Mouse (Mus musculus) heart, embryonic 12.5 days (tissue): ENCODE measurements around the gene Dock7. TPM values are rescaled to one million over a fixed set of nuclear protein-coding genes. Genes with fewer than 3 reads are reported as not detected.
"Not testable (repeated sequence)": the region's sequence is repeated elsewhere in the genome, so short reads cannot be mapped to it uniquely, and the experiment has no call there.

Source experiments
- ATAC-seq: fragments of 200-750 bp; cut with Nextera tagmentation; 2 replicates; pipeline ENCODE4 v1.8.0; 2017; ENCODE audit warnings: moderate TSS enrichment, moderate library complexity; ENCODE audit not compliant: insufficient number of reproducible peaks, low FRiP score
- H3K27ac ChIP-seq: fragments of 300-500 bp; sonication (generic); 2 replicates; pipeline ENCODE4 v1.5.1; 2016; ENCODE audit warnings: mild to moderate bottlenecking, moderate library complexity; ENCODE audit not compliant: poor library complexity, severe bottlenecking
- H3K27me3 ChIP-seq: fragments of 300-500 bp; sonication (generic); replicated peaks from 2 replicates; pipeline ENCODE4 v1.6.1; 2016; ENCODE audit warnings: mild to moderate bottlenecking, moderate library complexity
- H3K36me3 ChIP-seq: fragments of 300-500 bp; sonication (generic); 2 replicates; pipeline ENCODE4 v1.6.1; 2016; ENCODE audit warnings: mild to moderate bottlenecking, moderate library complexity
- H3K4me1 ChIP-seq: fragments of 300-500 bp; sonication (generic); replicated peaks from 2 replicates; pipeline ENCODE4 v1.6.1; 2016; ENCODE audit warnings: mild to moderate bottlenecking
- H3K4me2 ChIP-seq: fragments of 300-500 bp; sonication (generic); 2 replicates; pipeline ENCODE4 v1.6.1; 2016; ENCODE audit warnings: mild to moderate bottlenecking, moderate library complexity
- H3K4me3 ChIP-seq: fragments of 300-500 bp; sonication (generic); 2 replicates; pipeline ENCODE4 v1.5.1; 2016; ENCODE audit warnings: mild to moderate bottlenecking
- H3K9ac ChIP-seq: fragments of 300-500 bp; sonication (generic); 2 replicates; pipeline ENCODE4 v1.6.1; 2016; ENCODE audit warnings: mild to moderate bottlenecking, moderate library complexity
- H3K9me3 ChIP-seq: fragments of 300-500 bp; sonication (generic); replicated peaks from 2 replicates; pipeline ENCODE4 v1.6.1; 2016; ENCODE audit warnings: mild to moderate bottlenecking, moderate library complexity
- WGBS: fragments of 180-500 bp; shearing (Covaris S2); methylation state at CpG from one replicate; pipeline ENCODE4 v1.1.7; 2016; 5-methylcytosine and 5-hydroxymethylcytosine counted together
- polyA plus RNA-seq: library from polyadenylated mRNA; unstranded; fragments of >200 nt; fragmentation: Nextera tagmentation; extraction: Ambion mirVana; gene quantifications from 2 replicates; pipeline ENCODE4 v1.2.1, GENCODE M21; 2016

The Dock7 gene
- polyA plus RNA-seq, 1 experiment from 2014 or later, result 43.4 TPM

GRCm38 (mm10) chr4:98938210-98938609 is 182.5 kb downstream of the Dock7 start:
- H3K4me3 ChIP-seq, H3K27me3 ChIP-seq, H3K4me2 ChIP-seq, H3K9ac ChIP-seq, ATAC-seq, H3K27ac ChIP-seq, H3K9me3 ChIP-seq, H3K4me1 ChIP-seq: not testable (repeated sequence)
- WGBS, result 87% methylated on average over 6 of the region's 6 CpGs
- peaks cover 59% of the 10 kb centered on the region for H3K36me3 ChIP-seq

- 73% methylated on average over 6 of the region's 6 CpGs for WGBS
- no peak for ATAC-seq
- Histone ChIP-seq H3K4me2 (no peak overlapping the region), H3K9ac (no peak overlapping the region), H3K36me3 (peaks cover 59% of the 10 kb centered on the region), H3K4me1 (no peaks in the 10 kb centered on the region), H3K9me3 (no peaks in the 10 kb centered on the region), H3K4me3 (no peak overlapping the region), H3K27me3 (no peaks in the 10 kb centered on the region), H3K27ac (no peak overlapping the region)
Measured at GRCm38 (mm10) chr4:98936036-98936435, 184.7 kb downstream of the Dock7 start.

GRCm38 (mm10) chr4:98925250-98925781 is 195.4 kb downstream of the Dock7 start:
- H3K27me3 ChIP-seq, result no peaks in the 10 kb centered on the region
- H3K4me2 ChIP-seq, result peak overlapping the region; percentile 92
- H3K9me3 ChIP-seq, result no peaks in the 10 kb centered on the region
- no peak for ATAC-seq
- H3K4me3 ChIP-seq, result peak overlapping the region; percentile 71
- H3K27ac ChIP-seq, result no peak overlapping the region
- H3K9ac ChIP-seq, result peak overlapping the region; percentile 54; the same call in 1 of the 2 replicates
- 24% methylated on average over 6 of the region's 6 CpGs for WGBS
- peaks cover 13% of the 10 kb centered on the region for H3K4me1 ChIP-seq
- H3K36me3 ChIP-seq, result peaks cover 6% of the 10 kb centered on the region; the same call in 1 of the 2 replicates

GRCm38 (mm10) chr4:98924906-98925178 is 195.9 kb downstream of the Dock7 start:
- H3K9me3 ChIP-seq, result no peaks in the 10 kb centered on the region
- peak overlapping the region; percentile 71 for H3K4me3 ChIP-seq
- peaks cover 3% of the 10 kb centered on the region; the same call in 1 of the 2 replicates for H3K36me3 ChIP-seq
- peaks cover 13% of the 10 kb centered on the region for H3K4me1 ChIP-seq
- peak overlapping the region; percentile 92 for H3K4me2 ChIP-seq
- peak overlapping the region; percentile 99 for H3K27ac ChIP-seq
- WGBS, result 0% methylated on average over 2 of the region's 2 CpGs
- H3K27me3 ChIP-seq, result no peaks in the 10 kb centered on the region
- peak overlapping the region; percentile 84 for H3K9ac ChIP-seq
- no peak for ATAC-seq

GRCm38 (mm10) chr4:98924071-98924905 is 196.4 kb downstream of the Dock7 start:
- under 1% methylated on average over 63 of the region's 66 CpGs for WGBS
- peak overlapping the region; percentile 71 for H3K4me3 ChIP-seq
- H3K9ac ChIP-seq, result peak overlapping the region; percentile 84
- H3K36me3 ChIP-seq, result peaks cover 3% of the 10 kb centered on the region; the same call in 1 of the 2 replicates
- ATAC-seq, result peak; percentile 20
- H3K4me1 ChIP-seq, result peaks cover 13% of the 10 kb centered on the region
- no peaks in the 10 kb centered on the region for H3K27me3 ChIP-seq
- no peaks in the 10 kb centered on the region for H3K9me3 ChIP-seq
- H3K4me2 ChIP-seq, result peak overlapping the region; percentile 92
- peak overlapping the region; percentile 99 for H3K27ac ChIP-seq

- H3K4me3 ChIP-seq, result peak within 1 kb of the TSS; percentile 71
- H3K27me3 ChIP-seq, result no peaks in the 10 kb centered on the region
- ATAC-seq, result peak; percentile 50
- H3K36me3 ChIP-seq, result no peaks in the 10 kb centered on the region
- under 1% methylated on average over 67 of the region's 67 CpGs for WGBS
- peak within 1 kb of the TSS; percentile 92 for H3K4me2 ChIP-seq
- H3K27ac ChIP-seq, result peak within 1 kb of the TSS; percentile 99
- no peaks in the 10 kb centered on the region for H3K9me3 ChIP-seq
- H3K4me1 ChIP-seq, result peaks cover 13% of the 10 kb centered on the region
- peak within 1 kb of the TSS; percentile 89 for H3K9ac ChIP-seq
Measured at GRCm38 (mm10) chr4:98923568-98924070, 197.1 kb downstream of the Dock7 start, which contains the start of gene Usp1. Gene Usp1, plus strand, starts transcription at chr4:98923810.

GRCm38 (mm10) chr4:98922643-98923567 is 197.8 kb downstream of the Dock7 start:
- Histone ChIP-seq H3K9me3 (no peaks in the 10 kb centered on the region), H3K27ac (peak overlapping the region; percentile 99), H3K9ac (peak overlapping the region; percentile 89), H3K4me3 (peak overlapping the region; percentile 71), H3K4me1 (peaks cover 13% of the 10 kb centered on the region), H3K4me2 (peak overlapping the region; percentile 92), H3K36me3 (no peaks in the 10 kb centered on the region), H3K27me3 (no peaks in the 10 kb centered on the region)
- under 1% methylated on average over 53 of the region's 53 CpGs for WGBS
- ATAC-seq, result peak; percentile 95

GRCm38 (mm10) chr4:98922061-98922642 is 198.6 kb downstream of the Dock7 start:
- Histone ChIP-seq H3K27me3 (no peaks in the 10 kb centered on the region), H3K4me3 (peak overlapping the region; percentile 71), H3K36me3 (no peaks in the 10 kb centered on the region), H3K27ac (peak overlapping the region; percentile 92), H3K9me3 (no peaks in the 10 kb centered on the region), H3K4me1 (peaks cover 13% of the 10 kb centered on the region), H3K4me2 (peak overlapping the region; percentile 92), H3K9ac (peak overlapping the region; percentile 89)
- ATAC-seq, result no peak
- 14% methylated on average over 18 of the region's 18 CpGs for WGBS

- Histone ChIP-seq H3K27me3 (no peaks in the 10 kb centered on the region), H3K9ac (no peak overlapping the region), H3K27ac (no peak overlapping the region), H3K4me1 (peaks cover 12% of the 10 kb centered on the region), H3K36me3 (no peaks in the 10 kb centered on the region), H3K9me3 (no peaks in the 10 kb centered on the region), H3K4me2 (no peak overlapping the region), H3K4me3 (no peak overlapping the region)
- no peak for ATAC-seq
- WGBS, result 78% methylated on average over 4 of the region's 4 CpGs
Measured at GRCm38 (mm10) chr4:98920896-98921295, 199.8 kb downstream of the Dock7 start.

- no peaks in the 10 kb centered on the region for H3K27me3 ChIP-seq
- no peaks in the 10 kb centered on the region for H3K9me3 ChIP-seq
- H3K27ac ChIP-seq, result no peak overlapping the region
- no peak overlapping the region for H3K4me3 ChIP-seq
- no peak overlapping the region for H3K4me2 ChIP-seq
- H3K36me3 ChIP-seq, result no peaks in the 10 kb centered on the region
- no peak overlapping the region for H3K9ac ChIP-seq
- no peak for ATAC-seq
- 74% methylated on average over 1 of the region's 1 CpGs for WGBS
- H3K4me1 ChIP-seq, result 0 out of 2 replicates have a peak, but pooled peaks cover 4% of the 10 kb centered on the region
Measured at GRCm38 (mm10) chr4:98918204-98918603, 202.5 kb downstream of the Dock7 start.
